Mouse (Mus musculus) forebrain, embryonic 11.5 days (tissue): ENCODE measurements around the gene Usp35. TPM values are rescaled to one million over a fixed set of nuclear protein-coding genes. Genes with fewer than 3 reads are reported as not detected.

ENCODE experiments used
- ATAC-seq: fragments of 200-750 bp; cut with Nextera tagmentation; replicated peaks from 2 replicates; pipeline ENCODE4 v1.8.0; 2017; ENCODE audit warnings: moderate TSS enrichment; ENCODE audit not compliant: low FRiP score
- DNase-seq: peaks from one replicate; pipeline ENCODE4 v3.0.0-alpha.2; 2017; ENCODE audit warnings: low spot score
- H3K27ac ChIP-seq: fragments of 300-500 bp; sonication (generic); 2 replicates; pipeline ENCODE4 v1.5.1; 2014; ENCODE audit warnings: low read depth, low read length
- H3K27me3 ChIP-seq: fragments of 300-500 bp; sonication (generic); 2 replicates; pipeline ENCODE4 v1.6.1; 2014; ENCODE audit warnings: mild to moderate bottlenecking, low read length, mixed read lengths; ENCODE audit not compliant: control insufficient read depth, insufficient read depth
- H3K36me3 ChIP-seq: fragments of 300-500 bp; sonication (generic); 2 replicates; pipeline ENCODE4 v1.6.1; 2014; ENCODE audit warnings: mild to moderate bottlenecking, low read length, moderate library complexity, mixed read lengths; ENCODE audit not compliant: control insufficient read depth, insufficient read depth
- H3K4me1 ChIP-seq: fragments of 300-500 bp; sonication (generic); replicated peaks from 2 replicates; pipeline ENCODE4 v1.6.1; 2014; ENCODE audit warnings: low read length, mixed read lengths; ENCODE audit not compliant: control insufficient read depth, insufficient read depth
- H3K4me2 ChIP-seq: fragments of 300-500 bp; sonication (generic); 2 replicates; pipeline ENCODE4 v1.6.1; 2014; ENCODE audit warnings: low read depth, mild to moderate bottlenecking, low read length, moderate library complexity, mixed read lengths; ENCODE audit not compliant: severe bottlenecking
- H3K4me3 ChIP-seq: fragments of 300-500 bp; sonication (generic); 2 replicates; pipeline ENCODE4 v1.5.1; 2014; ENCODE audit warnings: low read depth, low read length
- H3K9ac ChIP-seq: fragments of 300-500 bp; sonication (generic); 2 replicates; pipeline ENCODE4 v1.6.1; 2014; ENCODE audit warnings: low read length
- H3K9me3 ChIP-seq: fragments of 300-500 bp; sonication (generic); 2 replicates; pipeline ENCODE4 v1.6.1; 2016; ENCODE audit warnings: low read length, mixed read lengths; ENCODE audit not compliant: control insufficient read depth
- WGBS: fragments of 180-500 bp; shearing (Covaris S2); extraction: QIAGEN DNeasy Blood & Tissue Kit; methylation state at CpG from one replicate; pipeline ENCODE4 v1.1.7; 2014; 5-methylcytosine and 5-hydroxymethylcytosine counted together
- polyA plus RNA-seq: library from polyadenylated mRNA; unstranded; fragments of >200 nt; fragmentation: Nextera tagmentation; extraction: Ambion mirVana; gene quantifications from 2 replicates; pipeline ENCODE4 v1.2.1, GENCODE M21; 2014

Gene Usp35
- polyA plus RNA-seq, 1 experiment from 2014 or later: 2.9 TPM

DNA sequence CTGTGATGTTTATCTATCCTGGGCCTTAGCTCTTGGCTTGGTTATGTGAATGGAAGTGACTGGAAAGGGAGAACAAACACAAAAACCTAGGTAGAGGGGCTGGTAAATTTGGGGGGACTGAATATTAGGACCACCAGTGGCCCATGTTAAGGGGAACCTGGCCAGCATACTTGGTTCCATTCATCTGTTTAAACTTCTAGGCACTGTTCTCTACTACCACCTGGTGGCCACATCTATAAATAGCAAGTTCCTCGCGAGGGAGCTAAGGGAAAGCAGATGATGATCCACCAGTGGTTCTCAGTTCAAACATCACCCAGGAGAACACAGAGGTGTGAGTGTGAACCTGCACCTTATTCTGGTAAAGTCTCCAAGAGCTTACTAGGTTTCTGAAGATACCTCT lies 34.4 kb downstream of the Usp35 start:
- Histone ChIP-seq H3K4me2 (no peak overlapping the region), H3K9me3 (no peaks in the 10 kb centered on the region), H3K9ac (no peak overlapping the region), H3K36me3 (no peaks in the 10 kb centered on the region), H3K27me3 (no peaks in the 10 kb centered on the region), H3K27ac (no peak overlapping the region), H3K4me1 (no peaks in the 10 kb centered on the region), H3K4me3 (no peak overlapping the region)
- ATAC-seq (peak; percentile 55; the same call in 1 of the 2 replicates), DNase-seq (peak; percentile 61)
- 0% methylated on average over 2 of the region's 2 CpGs for whole genome bisulfite sequencing

DNA sequence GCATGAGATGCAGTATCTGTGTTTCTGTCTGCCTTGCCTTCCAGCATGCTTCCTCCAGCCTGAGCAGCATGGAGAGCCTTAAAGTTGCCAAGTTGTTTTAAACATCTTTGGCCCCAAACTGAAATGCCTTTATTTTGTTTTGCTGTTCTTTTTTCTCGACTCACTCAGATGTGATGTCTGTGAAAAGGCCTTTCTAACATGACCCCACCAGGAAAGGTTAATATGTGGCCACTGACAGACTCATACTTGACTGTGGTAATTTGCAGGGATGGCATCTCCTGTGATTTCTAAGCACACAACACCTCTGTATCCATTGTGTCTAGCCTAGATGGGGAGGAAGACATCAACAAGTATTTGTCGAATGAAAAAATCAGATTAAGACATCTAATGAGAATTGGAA lies 34.8 kb downstream of the Usp35 start:
- Histone ChIP-seq H3K4me2 (no peak overlapping the region), H3K27me3 (no peaks in the 10 kb centered on the region), H3K4me3 (no peak overlapping the region), H3K9me3 (no peaks in the 10 kb centered on the region), H3K4me1 (no peaks in the 10 kb centered on the region), H3K27ac (no peak overlapping the region), H3K9ac (no peak overlapping the region), H3K36me3 (no peaks in the 10 kb centered on the region)
- WGBS: 62% methylated on average over 2 of the region's 2 CpGs
- DNase-seq (no peak), ATAC-seq (no peak)

DNA sequence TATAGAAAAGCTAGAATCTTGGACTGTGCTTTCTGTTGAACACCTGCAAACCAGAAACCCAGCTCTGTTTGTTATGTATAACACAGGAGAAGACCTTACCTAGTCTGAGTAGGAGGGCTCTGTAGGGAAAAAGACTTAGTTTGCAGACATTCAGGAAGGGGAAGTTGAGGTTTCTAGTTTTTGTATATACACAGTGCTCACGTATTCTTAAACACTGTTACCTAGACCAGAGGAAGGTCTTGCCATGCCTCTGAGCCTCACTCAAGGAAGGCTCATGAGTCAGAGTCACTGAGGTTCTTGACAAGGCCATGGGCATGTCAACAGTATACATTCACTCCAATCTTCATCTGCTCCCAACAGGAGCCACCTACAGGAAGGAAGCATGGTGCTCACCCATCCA lies 60.8 kb downstream of the Usp35 start:
- WGBS: 86% methylated on average over 1 of the region's 1 CpGs

DNA sequence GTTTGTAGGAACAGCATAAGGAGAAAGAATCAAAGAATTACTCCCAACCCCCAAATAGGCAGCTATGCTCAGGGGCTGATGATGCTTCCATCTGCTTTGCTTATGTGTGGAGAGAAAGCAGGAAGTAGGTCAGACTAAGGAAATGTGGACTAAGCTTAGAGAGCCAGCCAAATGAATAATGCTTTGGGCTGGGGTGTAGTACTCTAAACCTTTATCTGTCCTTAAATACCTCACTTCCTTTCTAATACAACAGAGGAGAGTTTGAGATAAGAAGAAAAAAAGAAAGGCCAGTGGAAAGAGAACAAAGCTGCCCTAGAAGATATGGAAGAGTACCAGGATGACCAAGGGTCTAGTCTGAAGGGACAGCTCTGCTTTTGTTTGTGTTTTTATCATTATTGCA lies 61.5 kb downstream of the Usp35 start:
- H3K36me3 ChIP-seq: no peaks in the 10 kb centered on the region
- no peaks in the 10 kb centered on the region for H3K9me3 ChIP-seq
- ATAC-seq (no peak), DNase-seq (no peak)
- H3K4me1 ChIP-seq: no peaks in the 10 kb centered on the region
- H3K27ac ChIP-seq: no peak overlapping the region
- H3K27me3 ChIP-seq: no peaks in the 10 kb centered on the region
- no peak overlapping the region for H3K9ac ChIP-seq
- no peak overlapping the region for H3K4me2 ChIP-seq
- H3K4me3 ChIP-seq: no peak overlapping the region

More for the DNA sequence above, 60.8 kb downstream of the Usp35 start:
- DNase-seq (no peak), ATAC-seq (no peak)
- no peak overlapping the region for H3K9ac ChIP-seq
- no peaks in the 10 kb centered on the region for H3K36me3 ChIP-seq
- no peaks in the 10 kb centered on the region for H3K27me3 ChIP-seq
- H3K9me3 ChIP-seq: no peaks in the 10 kb centered on the region
- no peak overlapping the region for H3K27ac ChIP-seq
- H3K4me1 ChIP-seq: no peaks in the 10 kb centered on the region
- H3K4me3 ChIP-seq: no peak overlapping the region
- H3K4me2 ChIP-seq: no peak overlapping the region

DNA sequence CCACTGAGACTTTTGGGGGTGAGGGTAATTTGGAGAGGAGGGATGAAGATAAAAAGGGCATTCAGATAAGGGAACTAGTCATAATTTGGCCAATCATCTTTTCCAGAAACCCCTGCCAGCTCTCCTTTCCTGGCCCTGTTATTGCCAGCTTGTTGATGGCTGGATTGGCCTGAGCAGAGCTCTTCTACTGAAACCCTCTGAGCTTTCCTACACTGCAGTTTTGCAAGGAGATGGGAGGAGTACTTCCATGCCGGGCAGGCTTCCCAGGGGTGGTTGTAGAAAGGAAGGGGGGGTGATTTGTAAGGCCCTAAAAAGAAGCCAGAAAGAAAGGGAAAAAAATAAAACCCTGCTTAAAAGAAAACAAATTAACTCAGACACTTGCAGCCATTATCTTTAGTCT lies 69.3 kb downstream of the Usp35 start:
- ATAC-seq: no peak
- Histone ChIP-seq H3K4me2 (no peak overlapping the region), H3K9me3 (no peaks in the 10 kb centered on the region), H3K4me3 (no peak overlapping the region), H3K4me1 (no peaks in the 10 kb centered on the region), H3K27ac (no peak overlapping the region), H3K36me3 (no peaks in the 10 kb centered on the region), H3K27me3 (no peaks in the 10 kb centered on the region), H3K9ac (no peak overlapping the region)
- WGBS: 74% methylated on average over 1 of the region's 1 CpGs
- DNase-seq: no peak

Other genes with a start within 250 kb of the Usp35 start
- gene Kctd21, start 307 bp upstream of the Usp35 start, polyA plus RNA-seq: 4.7 and 4.8 TPM in 2 replicates
- gene Alg8, start 39.6 kb upstream of the Usp35 start, polyA plus RNA-seq: 44.1 and 44.6 TPM in 2 replicates
- gene Ndufc2, start 68.0 kb upstream of the Usp35 start, polyA plus RNA-seq: 307 and 339 TPM in 2 replicates
- gene Thrsp, start 85.7 kb upstream of the Usp35 start, polyA plus RNA-seq: 0.28 TPM in 1 of 2 replicates, not detected in the other
- gene Kctd14, start 119.3 kb upstream of the Usp35 start, polyA plus RNA-seq: 0.87 and 1.3 TPM in 2 replicates
- gene Ints4, start 148.9 kb upstream of the Usp35 start, polyA plus RNA-seq: 63.4 and 71.5 TPM in 2 replicates
- gene Aamdc, start 247.5 kb upstream of the Usp35 start, polyA plus RNA-seq: 30.5 and 34.3 TPM in 2 replicates
- gene Rsf1, start 247.9 kb upstream of the Usp35 start, polyA plus RNA-seq: 25.7 and 25.8 TPM in 2 replicates